Mouse (Mus musculus) neutrophil, adult 5-6 weeks (primary cell): ENCODE results near the gene 9930021J03Rik. TPM values are rescaled to one million over a fixed set of nuclear protein-coding genes. Genes with fewer than 3 reads are reported as not detected.

ENCODE experiments used
- ATAC-seq: fragments of 151-379, 151-347 bp; 2 replicates; pipeline ENCODE4 v1.8.0; 2017; ENCODE audit warnings: mild to moderate bottlenecking, moderate TSS enrichment; ENCODE audit not compliant: insufficient number of reproducible peaks, poor library complexity, low FRiP score, severe bottlenecking; ENCODE audit errors: extremely low read depth
- total RNA-seq: library from RNA; stranded (forward); fragments of 200-1000 nt; gene quantifications from 2 replicates; pipeline ENCODE4 v1.2.3, GENCODE M21; 2017

Gene 9930021J03Rik
- total RNA-seq, 1 experiment from 2014 or later: 27.9 TPM

DNA sequence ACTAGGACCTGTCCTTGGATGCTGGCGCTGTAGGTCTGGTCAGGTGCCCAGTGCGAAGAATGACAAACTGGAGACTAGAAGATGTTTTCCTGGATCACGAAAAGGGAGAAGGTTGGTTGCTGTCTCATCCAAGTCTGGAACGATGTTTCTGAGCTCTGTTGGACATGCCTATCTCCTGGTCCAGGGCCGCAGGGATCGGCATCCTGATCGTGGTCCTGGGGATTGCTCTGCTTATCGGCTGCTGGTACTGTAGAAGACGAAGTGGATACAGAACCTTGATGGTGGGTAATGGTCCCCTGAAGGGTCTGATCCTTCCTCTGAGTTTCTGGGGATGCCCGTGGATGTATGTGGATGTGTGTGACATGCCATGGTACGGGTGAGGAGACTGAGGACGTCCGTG is 101.4 kb downstream of the 9930021J03Rik start:
- ATAC-seq: no peak

DNA sequence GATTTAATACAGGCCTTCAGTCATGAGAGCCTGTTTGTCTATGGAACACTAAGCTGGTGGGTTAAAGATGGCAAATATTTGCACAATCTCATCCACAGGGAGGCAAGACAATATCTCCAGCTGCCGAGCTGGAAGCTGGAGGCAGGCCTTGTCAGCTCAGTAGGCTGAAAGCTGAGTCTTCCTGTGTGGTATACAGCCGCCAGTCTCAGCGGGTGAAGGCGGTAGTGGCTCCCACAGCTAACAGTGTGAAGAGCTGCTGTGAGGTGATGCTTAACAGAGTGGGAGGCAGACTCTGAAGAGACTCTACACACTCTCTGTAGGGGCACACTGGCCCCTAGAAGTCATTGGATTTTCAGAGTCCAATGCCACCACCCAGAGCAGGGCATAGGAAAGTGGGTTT is 104.1 kb downstream of the 9930021J03Rik start:
- no peak for ATAC-seq

DNA sequence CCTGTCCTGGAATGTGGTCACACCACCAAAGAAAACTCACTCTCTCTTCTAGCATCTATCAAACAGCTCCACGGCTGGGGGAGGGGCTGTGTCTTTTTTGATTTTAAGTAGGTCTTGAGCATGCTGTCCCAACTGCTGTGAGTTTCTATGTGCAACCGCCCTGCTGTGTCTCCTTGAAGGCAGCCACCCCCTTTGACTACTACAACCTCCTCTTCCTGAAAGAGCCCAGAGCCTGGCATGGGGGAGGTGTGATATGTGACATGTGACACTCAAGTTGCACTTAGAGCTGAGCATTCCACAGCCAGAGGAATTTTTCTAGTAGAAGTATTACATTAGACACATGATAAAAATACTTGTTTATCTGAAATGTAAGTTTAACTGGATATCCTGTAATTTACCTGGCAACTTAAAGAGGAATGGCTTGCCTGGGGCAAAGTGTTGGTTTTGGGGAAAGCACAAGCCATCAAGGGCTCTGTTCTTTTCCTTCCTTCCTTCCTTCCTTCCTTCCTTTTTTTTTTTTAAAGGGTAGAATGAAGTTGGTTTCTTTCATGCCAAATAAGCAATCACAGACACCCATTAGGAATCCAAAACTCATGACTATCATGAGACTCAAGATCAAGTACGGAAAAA is 108.4 kb downstream of the 9930021J03Rik start, which contains the start of gene Mlana:
TSS of gene Mlana (plus strand) at position 580 of the 630 bp plus-strand sequence.
- ATAC-seq: no peak

DNA sequence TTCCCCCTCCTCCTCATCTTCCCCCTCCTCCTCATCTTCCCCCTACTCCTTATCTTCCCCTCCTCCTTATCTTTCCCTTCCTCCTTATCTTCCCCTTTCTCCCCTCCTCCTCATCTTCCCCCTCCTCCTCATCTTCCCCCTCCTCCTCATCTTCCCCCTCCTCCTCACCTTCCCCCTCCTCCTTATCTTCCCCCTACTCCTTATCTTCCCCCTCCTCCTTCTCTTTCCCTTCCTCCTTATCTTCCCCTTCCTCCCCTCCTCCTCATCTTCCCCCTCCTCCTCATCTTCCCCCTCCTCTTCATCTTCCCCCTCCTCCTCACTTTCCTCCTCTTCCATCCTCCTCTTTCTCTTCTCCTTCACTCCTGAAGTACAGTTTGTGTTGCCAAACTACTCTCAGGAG is 108.9 kb downstream of the 9930021J03Rik start:
- ATAC-seq: no peak

DNA sequence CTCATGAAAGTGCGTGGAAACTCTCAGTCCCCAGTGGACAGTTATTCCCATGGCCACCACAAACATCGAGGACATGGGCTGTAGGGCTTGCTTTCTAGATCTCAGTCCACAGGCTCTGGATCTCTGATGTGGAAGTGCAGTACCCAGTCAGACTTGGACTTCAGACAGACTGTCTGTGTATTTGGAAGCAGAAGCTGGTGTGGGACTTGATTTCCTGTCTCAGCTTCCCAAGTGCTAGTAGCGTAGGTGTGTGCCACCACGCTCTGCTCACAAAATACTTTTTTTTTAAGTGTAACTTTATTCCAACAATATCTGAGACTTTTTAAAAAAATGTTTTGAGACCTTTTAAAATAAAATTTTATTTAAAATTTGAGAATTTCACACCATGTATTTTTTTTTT is 109.5 kb downstream of the 9930021J03Rik start:
- ATAC-seq: no peak

DNA sequence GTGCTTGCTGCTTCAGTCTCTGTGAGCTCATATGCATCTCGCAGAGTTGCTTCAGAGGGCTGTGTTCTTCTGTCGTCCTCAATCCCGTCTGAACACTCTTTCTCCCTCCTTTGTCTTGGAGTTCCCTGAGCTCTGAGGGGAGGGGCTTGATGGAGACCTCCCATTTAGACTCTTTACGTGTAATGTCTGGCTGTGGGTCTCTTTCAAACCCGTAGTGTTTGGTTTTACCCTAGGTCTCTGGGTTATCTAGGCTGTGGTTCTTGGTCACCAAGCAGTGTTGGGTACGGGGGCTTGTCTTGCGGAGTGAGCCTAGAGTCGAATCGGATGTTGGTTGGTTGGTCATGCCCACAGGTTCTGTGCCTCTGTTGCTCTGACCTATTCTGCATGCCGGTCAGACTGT is 110.7 kb downstream of the 9930021J03Rik start:
- no peak for ATAC-seq

DNA sequence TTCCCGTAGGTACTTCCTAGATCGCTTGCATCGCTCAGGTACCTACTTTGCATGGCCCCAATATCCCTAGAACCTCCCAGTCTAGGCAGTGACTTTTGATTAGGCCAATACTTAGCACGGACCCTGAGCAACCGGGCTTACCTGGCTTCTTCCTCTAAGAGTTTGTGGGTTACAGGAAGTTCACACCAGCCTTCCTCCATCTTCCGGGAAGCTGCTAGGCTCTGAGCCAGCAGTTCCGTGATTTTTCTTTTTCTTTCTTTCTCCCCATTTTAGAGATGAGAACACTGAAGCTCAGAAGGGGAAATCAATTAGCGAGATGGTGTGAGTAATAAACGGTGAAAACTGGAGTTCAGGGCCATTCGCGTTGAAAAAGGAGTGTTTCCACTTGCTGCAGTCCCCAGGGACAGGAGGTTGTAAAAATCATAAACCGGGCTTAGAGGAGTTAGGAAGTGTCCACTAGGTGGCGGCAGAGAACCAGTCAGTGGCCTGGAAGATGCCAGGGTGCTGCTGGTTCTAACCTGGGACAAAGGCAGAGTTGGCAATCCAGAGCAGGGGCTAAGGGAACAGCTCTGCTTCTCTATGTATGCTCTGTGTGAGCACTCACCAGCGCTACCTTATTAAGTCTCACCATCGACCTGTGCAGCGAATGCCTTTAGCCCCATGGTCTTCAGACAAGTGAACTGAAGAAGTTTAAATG is 121.8 kb downstream of the 9930021J03Rik start:
- ATAC-seq: peak; percentile 77

DNA sequence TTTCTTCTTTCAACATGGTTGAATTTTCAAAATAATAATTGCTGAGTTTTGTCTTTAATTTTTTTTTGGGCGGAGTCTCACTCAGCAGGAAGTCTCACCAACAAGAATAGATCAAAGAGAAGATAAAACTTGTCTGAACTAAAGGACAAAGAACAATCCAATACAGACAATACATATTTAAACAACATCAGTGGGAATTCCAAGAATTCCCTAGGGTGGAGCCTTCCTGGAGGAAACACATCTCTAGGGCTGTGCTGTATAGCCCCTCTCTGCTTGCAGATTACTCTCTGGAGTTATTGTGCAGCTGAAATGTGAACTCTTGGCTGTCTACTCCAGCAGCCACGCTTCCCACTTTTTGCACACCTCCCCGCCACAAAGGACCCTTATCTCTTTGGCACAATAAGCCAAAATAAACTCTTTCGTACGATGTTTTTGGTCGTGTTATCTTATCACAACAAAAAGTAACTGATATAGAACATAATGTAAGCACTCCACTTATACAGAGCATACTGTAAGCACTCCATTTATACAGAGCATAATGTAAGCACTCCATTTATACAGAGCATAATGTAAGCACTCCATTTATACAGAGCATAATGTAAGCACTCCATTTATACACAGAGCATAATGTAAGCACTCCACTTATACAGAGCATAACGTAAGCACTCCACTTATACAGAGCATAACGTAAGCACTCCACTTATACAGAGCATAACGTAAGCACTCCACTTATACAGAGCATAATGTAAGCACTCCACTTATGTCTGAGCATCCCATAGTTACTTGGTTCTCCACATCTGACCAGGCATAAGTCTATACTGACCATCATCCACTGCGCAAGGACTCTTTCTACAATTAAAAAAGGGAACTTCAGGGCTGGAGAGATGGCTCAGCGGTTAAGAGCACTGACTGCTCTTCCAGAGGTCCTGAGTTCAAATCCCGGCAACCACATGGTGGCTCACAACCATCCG is 125.3 kb downstream of the 9930021J03Rik start:
- ATAC-seq: no peak

DNA sequence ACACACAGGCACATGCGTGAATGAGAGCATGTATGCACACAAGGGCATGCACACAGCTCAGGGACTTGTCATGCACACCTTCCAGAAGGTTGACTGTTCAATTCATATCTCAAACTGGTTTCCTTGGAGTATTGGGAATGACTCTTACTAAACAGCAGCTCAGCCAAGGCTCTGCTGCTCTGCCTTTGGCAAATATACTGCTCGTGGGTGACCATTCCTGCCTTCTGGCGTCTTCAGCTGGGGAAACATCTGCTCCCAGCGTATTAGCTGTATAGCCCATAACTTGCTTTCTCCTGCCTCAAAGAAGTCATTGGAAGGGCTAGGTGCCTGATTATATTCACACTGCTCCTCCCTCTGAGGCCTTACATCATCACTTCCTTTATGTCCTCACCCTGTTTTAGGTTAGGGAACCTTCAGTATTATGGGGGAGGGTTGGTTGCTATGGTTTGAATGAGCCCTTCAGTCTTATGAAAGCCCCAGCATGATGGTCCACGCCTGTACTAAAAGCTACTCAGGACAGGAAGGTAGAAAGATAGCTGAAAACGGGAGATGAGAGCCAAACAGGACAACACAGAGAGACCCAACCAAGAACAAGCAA is 127.5 kb downstream of the 9930021J03Rik start:
- peak; percentile 68; the same call in 1 of the 2 replicates for ATAC-seq

DNA sequence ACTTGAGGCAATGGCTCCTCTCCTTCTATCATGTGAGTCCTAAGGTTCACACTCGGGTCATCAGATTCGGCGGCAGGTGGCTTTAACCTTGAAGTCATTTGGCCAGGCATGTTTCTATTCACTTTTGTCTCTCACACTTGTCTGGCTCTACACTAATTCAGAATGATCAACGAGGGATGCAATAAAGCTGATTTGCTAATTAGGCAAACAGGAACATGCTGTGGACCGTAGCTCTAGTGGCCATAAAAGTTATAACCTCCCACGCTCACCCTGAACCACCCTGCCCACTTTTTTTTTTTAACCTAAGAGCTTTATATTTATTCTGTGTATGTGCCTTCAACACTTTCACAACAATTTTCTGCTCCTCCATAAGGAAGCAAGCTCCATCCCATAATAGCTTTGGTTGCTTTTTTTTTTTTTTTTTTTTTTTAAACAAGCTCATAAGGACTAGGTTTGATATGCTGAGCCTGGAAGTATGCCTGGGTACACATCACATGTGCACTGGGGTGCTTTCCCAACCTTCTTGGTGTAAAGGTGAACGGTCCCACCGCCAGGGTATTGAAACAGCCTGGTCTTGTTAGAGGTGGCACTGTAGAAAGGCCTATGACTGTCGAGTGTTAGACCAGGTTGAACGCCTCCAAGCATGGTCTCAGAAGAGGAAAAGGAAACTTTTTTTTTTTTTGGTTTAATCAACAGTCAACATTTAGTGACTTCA is 129.2 kb downstream of the 9930021J03Rik start:
- ATAC-seq: no peak

DNA sequence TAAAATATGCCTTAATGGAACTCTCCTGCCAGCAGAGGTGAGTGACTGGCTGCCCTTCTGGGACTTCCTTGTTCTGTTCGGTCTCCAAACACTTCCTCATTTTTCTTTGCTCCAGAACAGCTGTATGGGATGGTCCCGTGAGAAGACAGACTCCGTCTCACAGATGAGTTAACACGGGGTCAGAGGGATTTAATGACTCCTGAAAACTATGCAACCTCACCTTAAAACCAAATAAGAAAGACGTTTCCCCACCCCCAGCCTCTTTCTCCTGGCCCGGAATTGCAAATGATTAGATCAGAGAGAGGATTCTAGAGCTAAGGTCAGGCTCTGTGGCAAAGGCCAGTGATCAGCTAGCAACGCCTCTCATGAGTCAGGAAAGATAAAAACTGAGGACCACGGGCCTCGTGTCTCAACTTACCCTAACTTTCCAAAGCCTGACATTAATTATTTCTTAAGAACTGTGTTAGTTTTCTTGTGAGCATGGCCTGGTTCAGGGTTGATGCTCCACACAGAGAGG is 130.2 kb downstream of the 9930021J03Rik start:
- ATAC-seq: peak; percentile 47; the same call in 1 of the 2 replicates

DNA sequence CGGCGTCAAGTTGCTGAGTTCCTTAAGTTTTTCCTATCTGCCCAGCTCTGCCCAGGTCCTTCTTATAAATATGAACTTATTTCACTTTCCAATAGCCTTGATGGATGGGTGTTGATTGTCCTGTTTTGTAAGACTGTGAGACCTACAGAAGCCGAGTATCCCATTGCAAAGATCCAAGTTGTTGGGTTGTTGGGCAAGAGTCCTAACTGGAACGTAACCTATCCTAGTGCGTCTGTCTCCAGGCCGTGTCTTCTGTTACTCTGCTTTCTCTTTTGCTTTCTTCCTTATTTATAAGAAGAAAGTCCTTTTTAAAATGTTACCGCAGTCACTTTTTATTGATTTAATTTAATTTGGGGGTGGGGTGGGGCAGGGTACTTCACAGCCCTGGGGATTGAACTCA is 130.8 kb downstream of the 9930021J03Rik start:
- no peak for ATAC-seq

DNA sequence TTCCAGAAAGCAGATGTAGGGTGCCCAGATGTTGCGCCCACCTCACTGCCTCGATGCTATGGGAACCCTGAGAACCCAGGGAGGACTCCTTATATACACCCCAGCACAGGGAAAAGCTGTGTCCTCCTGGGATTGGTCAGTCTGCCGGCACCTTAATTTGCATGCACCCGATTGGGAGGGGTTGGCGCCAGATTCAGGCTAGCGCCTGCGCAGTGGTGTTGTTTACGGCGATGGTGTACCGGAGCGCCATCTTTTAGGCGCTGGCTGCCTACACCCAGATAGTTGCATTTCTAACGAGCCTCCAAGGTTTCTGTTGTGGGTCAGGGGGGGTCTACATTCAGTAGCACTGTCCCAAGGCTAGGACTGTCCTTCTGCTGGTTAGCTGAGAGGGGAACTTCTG is 133.1 kb downstream of the 9930021J03Rik start:
- no peak for ATAC-seq

DNA sequence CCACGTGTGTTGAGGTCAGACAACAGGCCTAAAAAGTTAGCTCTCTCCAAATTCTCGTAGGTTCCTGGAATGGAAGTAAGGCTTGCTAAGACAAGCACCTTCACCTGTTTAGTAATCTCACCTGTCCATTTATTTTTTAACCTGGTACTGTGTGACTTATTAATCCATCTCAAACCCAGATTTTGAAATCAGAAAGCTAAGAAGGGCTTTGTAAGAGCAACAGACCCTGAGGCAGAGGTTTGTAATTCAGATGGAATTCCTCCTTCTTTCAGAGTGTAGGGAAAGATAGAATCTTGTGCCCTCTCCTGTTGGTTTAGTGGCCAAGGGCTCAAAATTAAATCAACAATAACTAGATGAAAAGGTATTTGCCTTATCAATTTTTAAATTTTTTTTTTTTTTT is 134.6 kb downstream of the 9930021J03Rik start:
- no peak for ATAC-seq

DNA sequence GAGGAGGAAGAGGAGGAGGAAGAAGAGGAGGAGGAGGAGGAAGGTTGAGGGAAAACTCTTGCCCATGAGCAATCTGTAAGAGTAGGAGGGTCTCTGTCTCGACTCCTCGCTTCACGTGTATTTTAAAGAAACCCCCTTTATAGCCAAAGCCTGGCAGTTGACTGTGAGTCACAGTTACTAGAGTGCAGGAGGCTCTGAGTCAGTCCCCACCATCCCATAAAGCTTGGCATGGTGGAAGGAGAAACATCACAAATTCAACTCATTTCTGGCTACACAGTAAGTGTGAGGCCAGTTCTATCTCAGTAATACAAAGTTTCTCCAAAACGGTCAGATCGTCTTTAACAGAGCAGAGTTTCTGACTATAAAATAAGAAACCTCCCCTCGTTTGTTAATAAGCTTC is 135.5 kb downstream of the 9930021J03Rik start:
- ATAC-seq: no peak

DNA sequence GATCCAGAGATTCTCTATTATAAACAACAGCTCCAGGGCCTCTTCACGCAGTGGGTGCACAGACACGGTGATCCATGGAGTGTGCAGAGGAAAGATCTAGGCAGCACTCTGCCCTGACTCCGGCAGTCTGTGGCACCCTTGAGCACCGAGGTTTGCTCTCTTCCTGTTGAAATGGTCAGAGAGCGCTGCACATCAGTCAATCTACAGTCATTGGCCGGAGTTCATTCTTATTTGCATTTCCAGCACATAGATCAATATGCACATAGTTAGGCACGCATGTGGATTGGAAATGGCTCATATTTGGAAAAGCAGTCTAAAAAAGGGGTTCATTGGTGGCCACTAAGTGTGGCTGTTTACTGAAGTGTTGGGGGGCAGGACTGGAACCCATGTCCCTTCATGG is 137.7 kb downstream of the 9930021J03Rik start:
- ATAC-seq: no peak

DNA sequence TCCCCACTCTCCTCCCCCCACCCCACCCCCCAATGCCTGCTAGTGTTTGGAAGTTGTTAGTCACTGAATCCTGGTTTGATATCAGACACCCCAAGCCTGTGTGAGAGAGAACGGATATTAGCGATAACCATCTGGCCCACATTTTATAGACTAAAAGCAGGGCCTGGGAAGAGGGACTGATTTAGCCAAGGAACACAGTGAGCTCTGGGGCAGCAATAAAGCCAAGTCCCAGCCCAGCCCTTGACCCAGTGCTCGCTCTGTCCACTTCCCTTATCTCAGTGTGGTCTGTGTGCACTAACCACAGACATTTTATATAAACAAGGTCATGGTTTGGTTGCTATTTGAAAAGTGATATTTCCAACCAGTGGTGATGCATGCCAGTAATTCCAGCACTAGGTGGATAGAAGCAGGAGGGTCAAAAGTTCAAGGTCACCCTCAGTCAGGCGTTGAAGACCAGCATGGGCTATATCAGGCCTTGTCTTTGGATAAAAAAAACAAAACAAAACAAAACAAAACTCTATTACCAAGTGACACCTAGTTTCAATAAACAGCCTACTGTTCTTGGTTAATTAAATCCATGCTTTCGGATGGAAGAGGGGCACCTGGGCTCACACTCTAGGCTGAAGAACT is 138.7 kb downstream of the 9930021J03Rik start:
- no peak for ATAC-seq

DNA sequence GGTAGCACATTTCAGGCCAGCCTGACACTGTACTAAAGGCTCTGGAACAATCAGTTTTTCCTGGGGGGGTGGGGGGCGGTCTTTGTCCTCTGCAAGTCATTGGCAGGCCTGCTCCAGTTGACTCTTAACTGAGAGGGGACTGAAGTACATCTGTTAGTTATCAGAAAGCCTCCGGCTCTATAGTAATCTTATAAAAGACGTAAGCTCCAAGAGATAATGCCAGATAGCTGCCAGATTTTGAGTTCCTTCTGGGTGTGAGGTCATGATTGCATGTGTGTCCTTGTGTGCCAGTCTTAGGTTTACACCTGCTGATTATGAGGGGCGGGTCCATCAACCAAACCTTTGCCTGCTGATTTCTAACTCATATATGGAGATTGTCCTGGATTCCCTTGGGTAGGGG is 139.6 kb downstream of the 9930021J03Rik start:
- no peak for ATAC-seq
